Mouse (Mus musculus): ENCODE results near the gene Smco3. TPM values are rescaled to one million over a fixed set of nuclear protein-coding genes. Genes with fewer than 3 reads are reported as not detected.
"Not testable (repeated sequence)": the region's sequence is repeated elsewhere in the genome, so short reads cannot be mapped to it uniquely, and the experiment has no call there.

Smco3 gene
- total RNA-seq (2014; fragmentation: Nextera tagmentation) (not detected in 2 replicates), total RNA-seq (2017) (0.21 and 1.8 TPM in 2 replicates)

DNA sequence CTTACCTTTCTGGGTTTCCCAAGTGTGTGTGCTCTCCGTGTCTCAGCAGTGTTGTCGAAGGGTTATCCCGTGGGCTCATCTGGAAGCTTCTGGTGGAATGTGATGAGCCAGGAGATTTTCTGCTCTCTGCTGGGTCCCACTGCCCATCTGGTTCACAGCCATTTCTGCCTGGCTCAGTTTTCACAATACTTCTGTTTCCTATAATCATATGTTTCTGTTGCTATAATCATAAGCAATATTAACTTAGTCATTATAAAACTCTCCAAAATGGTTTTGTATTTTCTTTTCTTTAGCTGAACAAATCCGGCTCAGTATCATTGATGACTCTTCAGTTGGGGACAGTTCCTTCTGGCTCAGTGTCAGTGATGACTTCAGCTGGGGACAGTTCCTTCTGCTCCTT is at the start of gene Smco3:
Gene Smco3 (minus strand): TSS at position 101 of the 400 bp plus-strand sequence.
- no peak for ATAC-seq (replicated peaks; ENCODE audit: poor library complexity, severe bottlenecking)

GRCm38 (mm10) chr6:136884766-136885165 is 49.5 kb upstream of the Smco3 start:
- ATAC-seq (replicated peaks; ENCODE audit: poor library complexity, severe bottlenecking): not testable (repeated sequence)

GRCm38 (mm10) chr6:136883961-136884360 is 48.7 kb upstream of the Smco3 start:
- no peak for ATAC-seq (replicated peaks; ENCODE audit: poor library complexity, severe bottlenecking)

- no peak for ATAC-seq (replicated peaks; ENCODE audit: poor library complexity, severe bottlenecking)
These were observed 48.2 kb upstream of the Smco3 start for GRCm38 (mm10) chr6:136883431-136883915.

- no peak for ATAC-seq (replicated peaks; ENCODE audit: poor library complexity, severe bottlenecking)
These were observed 46.4 kb upstream of the Smco3 start for GRCm38 (mm10) chr6:136881678-136882077.

- no peak for ATAC-seq (replicated peaks; ENCODE audit: poor library complexity, severe bottlenecking)
These were observed 40.4 kb upstream of the Smco3 start, which contains the start of gene Mgp for GRCm38 (mm10) chr6:136875670-136876069. Mgp (minus strand) TSS chr6:136875823.

- ATAC-seq (replicated peaks; ENCODE audit: poor library complexity, severe bottlenecking): peak; percentile 44
These were observed 39.3 kb upstream of the Smco3 start for GRCm38 (mm10) chr6:136874599-136874998.

DNA sequence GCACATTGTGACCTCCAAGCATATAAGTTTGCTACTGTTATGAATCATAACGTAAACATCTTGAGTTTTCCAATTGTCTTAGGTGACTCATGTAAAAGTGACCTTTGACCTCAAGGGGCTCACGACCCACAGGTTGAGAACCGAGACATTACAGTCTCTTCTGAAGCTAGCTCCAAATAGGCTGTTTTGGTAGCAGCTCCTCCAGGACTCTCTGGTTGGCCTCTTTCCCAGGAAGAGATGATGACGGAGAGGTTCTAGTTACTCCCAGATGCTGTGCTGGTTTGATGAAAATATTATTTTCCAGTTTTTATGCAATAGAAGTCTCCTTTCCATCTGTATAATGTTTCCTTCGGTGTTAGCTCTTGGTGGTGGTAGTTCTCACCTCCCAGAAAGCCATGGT is 33.7 kb upstream of the Smco3 start:
- ATAC-seq (replicated peaks; ENCODE audit: poor library complexity, severe bottlenecking): no peak

DNA sequence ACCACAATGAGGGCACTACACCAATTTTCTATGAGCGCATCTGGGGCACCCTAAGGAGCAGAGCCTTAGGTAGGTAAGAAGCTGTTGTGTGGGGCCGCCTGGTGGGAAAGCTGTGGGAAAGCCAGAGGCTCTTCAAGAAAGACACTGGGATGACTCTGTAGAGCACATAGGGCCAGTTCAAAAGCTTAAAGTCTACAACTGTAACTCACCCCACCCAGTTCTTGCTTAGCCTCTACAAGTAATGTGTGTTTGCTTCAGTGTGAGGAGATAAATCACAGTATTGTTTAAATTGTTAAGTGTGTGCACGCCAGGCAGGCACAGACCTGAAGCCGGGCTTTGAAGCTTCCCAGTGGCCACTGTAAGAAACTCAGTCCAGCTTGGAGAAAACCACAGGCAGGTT is 30.9 kb upstream of the Smco3 start:
- no peak for ATAC-seq (replicated peaks; ENCODE audit: poor library complexity, severe bottlenecking)

- ATAC-seq (replicated peaks; ENCODE audit: poor library complexity, severe bottlenecking): no peak
These were observed 30.1 kb upstream of the Smco3 start for GRCm38 (mm10) chr6:136865360-136865759.

- ATAC-seq (replicated peaks; ENCODE audit: poor library complexity, severe bottlenecking): peak; percentile 68
These were observed 25.8 kb upstream of the Smco3 start for GRCm38 (mm10) chr6:136861020-136861419.

- no peak for ATAC-seq (replicated peaks; ENCODE audit: poor library complexity, severe bottlenecking)
These were observed 23.2 kb upstream of the Smco3 start for GRCm38 (mm10) chr6:136858420-136858819.

GRCm38 (mm10) chr6:136857873-136858260 is 22.6 kb upstream of the Smco3 start:
- no peak for ATAC-seq (replicated peaks; ENCODE audit: poor library complexity, severe bottlenecking)

- peak; percentile 23 for ATAC-seq (replicated peaks; ENCODE audit: poor library complexity, severe bottlenecking)
These were observed 22.1 kb upstream of the Smco3 start, which contains the start of gene Art4 for GRCm38 (mm10) chr6:136857186-136857872. Art4 (minus strand) TSS chr6:136857733.

DNA sequence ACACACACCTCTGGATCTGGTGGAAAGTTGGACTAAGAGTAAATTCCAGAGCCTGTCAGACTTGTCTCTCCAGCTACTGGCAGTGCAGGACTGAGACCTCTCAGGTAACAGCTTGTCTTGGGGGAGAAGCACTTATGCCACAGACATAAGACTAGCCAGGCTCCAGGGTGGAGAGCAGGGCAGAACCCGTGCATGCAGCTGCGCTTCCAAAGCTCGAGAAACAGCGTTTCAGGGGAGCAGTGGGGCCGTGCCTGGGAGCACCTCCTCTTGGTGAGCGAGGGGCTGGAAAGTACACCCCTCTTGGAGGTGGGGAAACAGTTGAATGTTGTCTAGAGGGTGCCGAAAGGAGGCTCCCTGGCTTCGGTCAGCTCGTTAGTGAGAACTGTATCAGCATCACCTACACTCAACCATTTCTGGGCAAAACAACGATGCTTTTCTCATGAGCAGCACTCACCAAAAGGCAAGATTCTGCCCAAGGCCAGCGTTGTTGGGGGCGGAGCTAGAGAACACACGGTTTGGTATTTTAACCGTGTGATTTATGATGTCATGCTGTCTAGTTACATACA is 20.9 kb upstream of the Smco3 start:
- ATAC-seq (replicated peaks; ENCODE audit: poor library complexity, severe bottlenecking): no peak

DNA sequence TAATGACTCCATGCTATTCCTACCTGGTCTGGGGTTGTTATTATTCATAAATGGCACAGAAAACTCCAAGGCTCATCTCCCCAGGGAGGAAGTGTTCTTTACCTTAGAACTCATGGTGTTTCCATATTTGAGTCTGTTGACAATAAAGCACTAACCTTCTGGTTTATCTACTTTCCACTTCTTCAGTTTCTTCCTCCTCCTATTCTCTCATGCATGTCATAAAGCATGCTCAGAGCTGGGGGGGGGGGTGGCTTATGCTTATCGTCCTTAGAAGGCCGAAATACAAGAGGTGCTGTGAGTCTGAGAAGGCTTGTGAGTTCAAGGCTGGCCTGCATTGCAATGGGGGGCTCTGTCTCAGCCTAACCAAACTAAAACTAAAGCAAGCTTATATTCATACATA is 19.9 kb upstream of the Smco3 start:
- ATAC-seq (replicated peaks; ENCODE audit: poor library complexity, severe bottlenecking): no peak

DNA sequence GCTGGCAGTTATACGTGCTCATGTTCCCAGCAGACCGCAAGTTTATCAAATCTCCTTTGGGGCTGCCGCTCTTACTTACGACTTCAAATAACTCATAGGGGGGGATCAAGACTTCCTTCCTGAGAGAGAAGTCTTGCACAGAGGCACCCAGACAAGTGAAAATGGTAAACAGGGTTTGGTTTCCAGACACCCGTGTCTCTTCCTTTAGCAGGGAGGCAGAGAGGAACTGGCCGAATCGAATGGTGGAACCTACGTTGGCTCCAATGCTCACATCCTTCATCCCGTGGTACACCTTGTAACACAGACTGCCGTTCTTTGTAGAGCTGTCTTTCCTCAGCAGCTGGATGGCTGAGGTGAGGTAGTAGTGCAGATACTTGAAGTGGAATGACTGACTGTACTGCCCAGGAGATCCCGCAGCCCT is 19.1 kb upstream of the Smco3 start:
- ATAC-seq (replicated peaks; ENCODE audit: poor library complexity, severe bottlenecking): 0 out of 2 replicates have a peak, but pooled peaks have one; percentile 5

DNA sequence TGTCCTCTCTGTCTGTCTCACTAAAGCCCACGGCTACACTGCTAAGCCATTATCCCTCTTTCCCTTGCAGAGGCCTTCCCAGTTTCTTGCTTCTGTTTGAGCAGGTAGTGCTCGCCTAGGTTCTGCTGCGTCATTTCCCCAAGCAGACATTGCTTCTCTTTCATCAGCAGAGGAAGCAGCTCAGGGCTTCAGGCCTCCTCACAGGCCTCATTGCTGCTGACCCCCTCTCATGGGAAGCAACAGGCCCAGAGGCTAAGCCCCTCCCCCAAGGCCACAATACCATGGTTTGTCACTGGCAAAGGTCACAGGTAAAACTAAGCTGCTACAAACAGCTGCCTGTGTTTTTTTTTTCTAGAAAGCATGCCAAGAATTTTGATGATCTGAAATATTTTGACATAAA is 17.5 kb upstream of the Smco3 start:
- ATAC-seq (replicated peaks; ENCODE audit: poor library complexity, severe bottlenecking): peak; percentile 42

DNA sequence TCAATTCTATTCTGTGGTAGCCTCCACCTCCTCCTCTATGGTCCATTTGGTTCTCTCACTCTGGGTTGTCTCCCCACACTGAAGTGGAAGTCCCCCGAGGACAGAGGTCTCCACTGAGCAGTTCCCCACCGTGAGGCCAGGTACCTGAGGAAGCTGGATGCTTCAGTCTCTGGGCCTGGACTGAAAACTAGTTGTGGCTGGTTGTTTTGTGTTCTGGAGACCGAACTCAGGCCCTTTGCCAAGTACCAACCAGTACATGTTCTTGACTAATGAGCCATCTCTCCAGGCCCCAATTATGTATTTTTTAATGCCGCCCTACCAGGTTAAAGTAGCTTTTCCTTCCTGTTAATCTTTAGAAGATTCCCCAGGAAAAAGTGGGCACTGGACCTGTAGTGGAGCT is 17.1 kb upstream of the Smco3 start:
- no peak for ATAC-seq (replicated peaks; ENCODE audit: poor library complexity, severe bottlenecking)

DNA sequence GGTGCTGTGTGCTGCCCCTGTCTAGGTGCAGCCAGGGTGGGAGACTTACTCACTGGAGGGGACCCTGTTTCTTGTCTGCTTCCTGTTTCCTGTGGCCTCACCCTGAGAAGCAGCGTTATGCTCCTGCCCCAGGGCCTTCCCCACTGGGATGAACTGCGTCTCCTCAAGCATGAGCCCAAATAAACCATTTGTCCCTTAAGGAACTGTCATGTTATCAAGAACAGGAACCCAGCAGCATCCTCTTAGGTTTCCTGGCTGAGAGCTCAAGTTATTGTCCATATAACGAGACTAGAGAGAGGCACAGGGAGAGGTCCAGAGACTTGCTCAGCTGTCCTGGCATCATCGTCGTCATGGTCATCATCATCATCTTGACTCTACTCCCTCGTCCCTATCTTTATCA is 15.0 kb upstream of the Smco3 start:
- ATAC-seq (replicated peaks; ENCODE audit: poor library complexity, severe bottlenecking): peak; percentile 25

GRCm38 (mm10) chr6:136848971-136849370 is 13.7 kb upstream of the Smco3 start:
- ATAC-seq (replicated peaks; ENCODE audit: poor library complexity, severe bottlenecking): peak; percentile 31; the same call in 1 of the 2 replicates

DNA sequence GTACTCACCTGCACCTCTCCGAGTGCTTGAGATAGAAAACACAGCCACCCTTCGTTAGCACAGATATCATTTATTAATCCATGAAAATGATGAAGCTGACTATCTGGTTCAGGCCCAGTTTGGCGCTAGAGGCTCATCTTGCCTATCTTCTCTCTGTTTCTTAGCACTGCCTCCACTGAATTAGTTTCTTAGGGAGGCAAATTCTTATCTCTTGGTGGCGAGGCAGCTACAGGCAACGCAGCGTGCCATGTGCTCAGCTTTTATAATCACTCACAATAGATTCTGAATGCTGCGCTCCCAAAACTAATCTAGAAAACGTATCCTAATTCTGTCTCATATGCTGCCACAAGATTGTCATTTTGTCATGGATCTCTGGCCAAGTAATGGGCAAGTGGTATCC is 13.1 kb upstream of the Smco3 start:
- no peak for ATAC-seq (replicated peaks; ENCODE audit: poor library complexity, severe bottlenecking)
